Mouse (Mus musculus): ENCODE results near the gene Rab15.
"Not testable (repeated sequence)": the region's sequence is repeated elsewhere in the genome, so short reads cannot be mapped to it uniquely, and the experiment has no call there.

Rab15 gene

DNA sequence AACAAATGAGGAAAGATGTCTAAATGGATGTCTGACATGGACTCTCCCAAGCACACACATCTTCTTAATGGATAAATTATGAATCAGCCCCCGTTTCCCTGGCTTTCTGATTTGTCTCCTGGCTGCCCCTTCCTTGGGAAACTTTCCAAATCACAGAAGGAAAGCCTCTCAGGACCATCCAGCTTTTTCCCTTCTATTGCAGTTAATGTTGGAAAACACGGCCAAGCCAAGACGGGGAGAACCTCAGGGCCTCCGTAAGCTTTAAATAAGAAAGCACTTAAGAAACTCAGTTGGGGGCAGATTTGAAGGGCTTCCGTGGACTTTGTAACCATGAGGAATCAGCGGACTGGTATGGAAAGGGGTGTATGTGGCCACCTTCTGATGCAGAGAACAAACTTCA is 2.9 kb downstream of the Rab15 start:
- intact Hi-C loops (cut with DNase I) = no loop called here

DNA sequence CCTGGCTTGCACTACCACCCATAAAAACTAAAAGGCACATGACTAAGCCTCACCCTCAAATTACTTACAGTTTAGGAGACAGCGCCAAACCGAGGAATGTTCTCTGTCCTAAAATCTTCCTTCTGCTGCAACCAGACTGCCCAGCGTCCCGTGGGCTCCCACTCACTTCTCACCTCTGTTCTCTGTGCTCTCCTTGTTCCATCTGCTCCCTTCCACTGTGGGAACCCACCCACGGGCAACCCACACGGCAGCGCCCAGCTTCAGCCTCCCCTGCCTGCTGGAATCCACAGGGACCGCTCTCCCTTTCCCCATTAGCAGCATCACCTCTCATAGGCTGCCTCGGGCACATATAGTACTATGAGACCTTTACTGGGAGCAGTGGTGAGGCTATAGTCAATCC is 3.8 kb downstream of the Rab15 start:
- intact Hi-C loops (cut with DNase I) = no loop called here

DNA sequence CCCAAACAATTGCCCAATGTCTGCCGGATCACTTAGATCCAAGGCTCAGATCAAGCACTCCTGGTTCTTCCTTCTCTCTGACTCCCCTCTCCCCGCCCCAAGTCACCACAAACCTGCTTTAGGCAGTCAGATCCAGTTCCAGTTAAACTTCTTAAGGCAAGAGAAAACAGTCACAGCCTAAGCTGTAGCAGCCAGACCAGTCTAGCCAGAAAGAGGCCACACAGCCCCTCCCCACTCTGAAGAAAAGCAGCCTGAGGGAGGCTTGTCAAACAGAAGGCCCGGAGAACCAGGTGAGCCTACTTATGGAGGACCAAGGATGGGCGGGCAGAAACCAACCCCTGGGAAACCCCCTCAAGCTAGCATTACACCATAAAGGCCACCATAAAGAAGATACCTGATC is 4.6 kb downstream of the Rab15 start:
- intact Hi-C loops (cut with DNase I) = no loop called here

DNA sequence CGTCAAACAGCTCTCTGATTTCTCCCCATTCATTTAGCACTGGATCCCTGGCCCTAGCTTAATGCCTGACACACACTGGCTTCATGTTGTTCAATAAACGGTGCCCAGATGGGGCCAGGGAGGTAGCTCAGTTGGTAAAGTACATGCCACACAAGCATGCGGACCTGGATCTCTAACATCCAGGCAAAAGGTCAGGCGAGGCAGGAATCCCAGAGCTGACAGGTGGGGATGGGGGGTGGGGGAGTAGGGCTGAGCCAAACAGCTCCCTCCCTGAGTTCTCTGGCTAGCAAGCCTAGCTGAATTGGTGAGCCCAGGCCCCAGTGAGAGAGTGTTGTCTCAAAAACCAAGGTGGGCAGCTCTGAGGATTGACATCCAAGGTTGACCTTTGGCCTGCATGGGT is 5.5 kb downstream of the Rab15 start:
- intact Hi-C loops (cut with DNase I) = no loop called here

DNA sequence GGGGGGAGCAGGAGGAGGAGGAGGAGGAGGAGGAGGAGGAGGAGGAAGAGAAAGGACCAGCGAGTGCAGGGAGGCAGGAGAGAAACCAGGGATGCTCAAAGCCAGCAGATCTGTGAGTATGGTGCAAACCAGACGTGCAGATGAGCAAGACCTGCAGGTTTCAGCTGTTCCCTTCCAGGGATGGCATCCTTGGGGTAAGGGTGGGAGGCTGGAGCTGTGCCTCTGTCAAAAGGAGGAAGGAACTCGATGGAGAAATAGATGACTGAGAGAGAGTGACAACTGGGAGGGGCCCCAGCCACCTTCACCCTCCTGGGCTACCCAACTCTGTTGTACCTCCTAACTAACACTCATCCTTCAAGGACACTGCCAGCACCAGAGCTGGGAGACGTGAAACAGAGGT is 6.0 kb downstream of the Rab15 start:
- intact Hi-C loops (cut with DNase I) = no loop called here

DNA sequence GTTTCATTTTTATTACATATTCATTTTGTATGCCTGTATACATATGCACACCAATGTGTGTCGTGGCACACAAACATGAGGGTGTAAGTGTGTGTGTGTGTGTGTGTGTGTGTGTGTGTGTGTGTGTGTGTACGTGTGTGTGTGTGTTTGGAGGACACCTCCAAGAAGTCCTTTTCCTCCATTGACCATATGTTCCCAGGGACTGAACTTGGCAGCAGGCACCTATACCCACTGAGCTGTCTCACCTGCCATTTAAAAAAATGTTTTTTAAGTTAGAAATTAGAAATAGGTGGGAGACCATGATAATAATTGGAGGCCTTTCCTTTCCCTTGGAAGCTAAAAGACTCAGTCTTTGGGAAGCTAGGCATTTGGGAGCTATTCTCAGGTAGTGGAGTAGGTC is 8.6 kb downstream of the Rab15 start:
- intact Hi-C loops (cut with DNase I) = no loop called here

DNA sequence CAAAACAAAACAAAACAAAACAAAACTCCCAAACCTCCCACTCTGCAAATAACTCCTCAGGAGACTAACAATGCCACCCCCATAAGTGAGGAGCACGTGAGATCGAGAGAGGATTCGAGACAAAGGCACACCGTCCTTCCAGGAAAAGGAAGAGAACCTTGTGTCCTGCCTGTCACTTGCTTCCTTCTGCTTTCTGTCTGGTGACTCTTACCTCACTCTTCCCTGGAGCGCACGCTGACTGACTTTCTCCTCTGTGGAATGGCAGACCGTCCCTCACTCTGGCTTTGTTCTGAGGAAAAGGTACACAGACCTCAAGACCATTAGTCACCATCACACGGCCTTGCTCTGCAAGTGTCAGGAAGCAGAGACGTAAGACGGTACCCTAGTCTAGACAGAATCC is 9.2 kb downstream of the Rab15 start:
- intact Hi-C loops (cut with DNase I) = no loop called here

DNA sequence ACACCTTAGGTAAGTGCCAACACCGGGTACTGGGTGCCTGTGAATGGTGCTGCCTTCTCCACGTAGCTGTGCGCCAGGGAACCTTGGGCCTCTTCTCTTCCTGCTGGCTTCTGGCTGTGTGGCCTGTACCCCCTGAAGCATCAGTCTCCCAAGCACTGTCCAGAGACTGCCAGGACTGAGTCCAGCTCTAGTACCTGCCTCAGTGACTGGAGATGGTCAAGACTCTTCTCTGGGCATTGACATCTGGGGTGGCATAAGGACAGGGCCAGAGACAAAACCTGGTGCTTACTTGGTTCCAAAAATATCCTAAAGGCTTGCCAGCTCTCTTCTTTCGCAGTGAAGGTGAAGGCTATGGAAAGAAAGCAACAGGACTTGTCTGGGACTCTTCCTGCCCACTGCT is 11.7 kb downstream of the Rab15 start:
- intact Hi-C loops (cut with DNase I) = no loop called here

DNA sequence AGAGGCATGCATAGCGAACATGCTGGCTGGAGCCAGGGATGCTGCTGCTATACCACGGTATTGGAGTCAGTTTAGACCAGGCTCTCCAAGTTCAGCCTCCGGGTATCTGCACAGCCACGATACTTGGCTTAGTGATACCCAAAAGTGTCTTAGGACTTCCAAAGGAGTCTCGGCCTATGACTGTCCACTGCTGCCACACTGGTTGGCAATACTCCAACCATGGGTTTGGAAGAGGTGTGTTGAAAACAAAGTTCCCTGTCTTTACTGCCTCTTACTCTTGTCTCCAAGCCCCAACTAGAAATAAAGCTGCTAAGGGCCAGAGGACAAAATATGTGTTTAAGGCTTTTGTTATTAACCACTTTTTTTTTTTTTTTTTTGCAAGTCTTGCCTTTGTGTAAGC is 12.2 kb downstream of the Rab15 start:
- intact Hi-C loops (cut with DNase I) = no loop called here

DNA sequence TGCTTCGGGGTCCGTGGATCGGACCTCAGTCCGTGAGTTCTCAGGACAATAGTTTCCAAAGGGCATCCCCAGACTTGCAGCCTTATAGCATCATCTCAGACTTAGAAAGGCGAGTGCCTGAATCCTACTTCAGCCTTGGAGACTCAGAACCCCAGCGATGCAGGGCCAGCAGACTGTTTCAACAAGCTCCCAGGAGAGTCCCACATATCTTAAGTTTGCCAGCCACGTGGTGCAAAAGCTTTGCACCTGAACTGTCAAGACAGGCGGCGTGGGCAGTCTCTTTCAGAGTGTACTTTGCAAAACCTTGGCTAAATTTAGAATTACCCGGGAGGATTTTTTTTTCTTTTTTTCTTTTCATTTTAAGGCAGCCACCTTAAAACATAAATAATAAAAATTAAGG is 14.9 kb downstream of the Rab15 start:
- intact Hi-C loops (cut with DNase I) = loop anchor here (10.0 kb wide), 1 partner anchor 163 kb away; no protein-coding TSS in a partner anchor

DNA sequence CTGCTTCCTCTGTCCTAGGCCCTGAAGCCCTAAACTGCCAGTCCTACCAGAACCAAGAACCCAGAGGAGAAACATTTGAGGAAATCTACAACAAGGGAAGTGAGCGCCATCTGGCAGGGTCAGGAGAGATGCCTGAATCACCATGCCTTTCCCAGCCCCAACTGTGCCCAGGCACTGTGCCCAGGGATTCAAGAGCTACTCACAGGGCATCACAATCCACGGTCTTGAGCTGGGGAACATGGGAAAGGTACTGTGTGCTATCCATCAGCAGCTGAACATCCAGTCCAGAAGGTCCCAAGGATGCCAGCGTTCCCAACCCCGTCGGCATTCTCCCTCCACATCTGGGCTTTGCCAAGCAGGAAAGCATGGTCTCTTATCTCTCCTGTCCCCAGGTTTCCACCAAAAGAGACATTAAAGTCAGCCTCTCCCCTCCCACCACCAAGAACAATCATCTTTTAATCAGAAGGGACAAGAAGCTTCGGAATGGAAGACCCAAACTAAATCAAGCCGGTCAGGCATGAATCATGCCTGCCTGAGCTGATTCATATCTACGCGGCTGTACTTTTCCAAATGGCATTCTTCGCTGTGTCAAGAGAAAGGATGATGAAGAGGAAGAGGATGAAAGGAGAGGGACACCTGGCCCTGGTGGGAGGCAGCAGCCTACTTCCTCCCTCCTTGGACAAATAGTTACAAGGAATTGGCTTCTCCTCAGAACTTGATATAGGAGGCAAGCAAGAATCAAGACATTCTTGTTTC is 17.5 kb downstream of the Rab15 start:
- intact Hi-C loops (cut with DNase I) = loop anchor here (10.0 kb wide), 1 partner anchor 160 kb away; no protein-coding TSS in a partner anchor

DNA sequence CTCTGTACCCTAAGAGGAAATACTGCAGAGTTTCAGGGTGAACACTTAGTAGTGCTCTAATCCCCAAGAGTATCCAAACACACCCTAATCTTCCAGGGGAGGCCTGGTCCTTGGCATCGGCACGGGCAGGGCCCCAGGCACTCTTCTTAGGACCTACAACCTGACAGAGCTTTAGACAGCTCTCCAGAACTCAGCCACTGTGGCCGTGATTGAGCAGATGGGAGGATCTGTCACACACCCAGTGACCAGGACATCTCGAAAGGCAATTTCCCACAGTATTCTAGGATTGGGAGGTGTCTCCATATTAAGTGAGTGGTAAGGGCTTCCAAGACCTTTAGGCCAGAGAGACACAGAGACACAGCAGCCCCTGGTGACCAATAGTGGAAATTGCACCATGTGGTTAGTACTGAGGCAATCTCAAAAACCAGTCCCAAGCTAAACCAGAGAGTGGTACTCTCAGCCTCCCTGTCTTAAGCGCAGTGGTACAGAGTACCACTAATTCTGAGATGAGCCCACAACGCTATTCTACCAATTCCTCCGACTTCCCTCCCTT is 18.9 kb downstream of the Rab15 start:
- intact Hi-C loops (cut with DNase I) = loop anchor here (10.0 kb wide), 1 partner anchor 159 kb away; no protein-coding TSS in a partner anchor

DNA sequence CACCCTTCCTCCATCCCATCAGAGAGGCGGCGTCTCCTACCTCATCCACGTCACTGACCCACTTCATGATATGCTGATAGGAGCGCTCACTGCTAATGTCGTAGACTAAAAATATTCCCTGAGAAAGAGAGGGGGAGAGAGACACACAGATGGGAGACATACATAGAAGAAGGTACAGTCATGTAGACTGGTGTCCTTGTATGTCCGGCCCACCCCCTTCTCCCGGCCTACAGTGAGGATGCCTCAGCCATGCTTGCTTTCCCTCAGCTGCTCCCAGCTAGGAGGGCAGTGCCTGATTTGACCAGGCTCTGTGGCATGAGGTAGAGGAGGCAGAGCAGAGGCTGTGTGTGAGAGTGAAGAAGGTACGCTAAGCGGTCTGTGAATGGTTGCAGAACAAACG is 19.7 kb downstream of the Rab15 start:
- intact Hi-C loops (cut with DNase I) = loop anchor here (10.0 kb wide), 1 partner anchor 158 kb away; no protein-coding TSS in a partner anchor

DNA sequence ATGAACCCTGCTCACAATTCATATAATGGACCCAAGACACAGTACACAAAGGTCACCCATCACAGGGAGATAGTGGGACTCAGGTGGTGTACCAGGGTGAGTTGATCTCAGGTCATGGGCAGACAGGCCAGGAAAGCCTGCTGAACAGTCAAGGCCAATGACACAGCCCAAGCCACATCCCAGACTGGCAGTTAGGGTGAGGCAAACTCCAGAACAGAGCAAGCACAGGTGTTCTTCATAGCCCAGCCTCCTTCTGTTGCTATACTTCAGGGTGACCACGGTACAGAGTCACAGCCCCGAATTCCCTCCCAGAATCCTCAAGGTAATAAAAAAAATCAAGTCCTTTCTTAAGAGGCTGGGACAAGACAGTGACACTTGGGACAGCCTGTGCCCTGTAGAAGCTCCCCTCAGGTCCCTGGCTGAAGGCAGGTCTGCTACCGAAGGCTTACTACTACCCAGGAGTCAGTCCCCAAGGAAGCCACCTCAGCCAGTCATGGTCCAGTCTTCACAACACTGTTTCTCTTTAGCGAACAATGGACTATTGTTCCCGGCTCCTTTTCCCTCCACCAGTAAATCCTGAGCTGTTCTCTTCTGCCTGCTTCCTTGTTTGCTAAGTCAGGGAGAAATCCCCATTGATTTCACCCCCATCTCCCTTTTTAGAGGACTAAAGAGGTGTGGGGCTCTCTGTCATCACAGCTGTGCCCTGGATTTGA is 24.5 kb downstream of the Rab15 start:
- intact Hi-C loops (cut with DNase I) = no loop called here

DNA sequence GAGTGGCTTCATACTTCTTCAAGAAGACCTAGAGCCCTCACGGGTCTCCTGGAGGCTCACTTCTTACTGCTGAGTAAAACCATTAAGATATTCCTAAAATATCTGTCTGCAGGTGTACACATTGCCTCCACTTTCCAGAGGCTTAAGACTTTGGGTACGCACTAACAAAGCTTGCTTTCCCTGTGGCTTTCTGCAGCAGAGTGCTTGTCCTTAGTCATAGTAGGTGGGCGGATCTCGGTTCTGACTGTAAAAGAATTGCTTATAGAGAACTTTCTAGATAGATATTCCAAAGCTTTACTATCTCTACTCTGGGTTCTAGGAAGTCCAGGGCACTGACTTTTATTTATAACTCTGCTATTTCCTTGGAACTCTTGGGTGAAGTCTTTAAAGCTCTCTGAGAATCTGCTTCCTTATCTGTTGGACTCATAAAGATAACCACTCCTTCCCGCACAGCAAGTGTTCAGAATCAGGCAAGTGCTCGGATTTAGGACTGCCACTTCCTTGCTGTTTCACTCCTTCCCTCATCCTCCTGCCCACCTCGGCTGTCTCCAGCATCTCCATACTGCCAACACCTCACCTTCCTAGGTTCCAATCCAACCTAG is 25.7 kb downstream of the Rab15 start:
- intact Hi-C loops (cut with DNase I) = no loop called here

DNA sequence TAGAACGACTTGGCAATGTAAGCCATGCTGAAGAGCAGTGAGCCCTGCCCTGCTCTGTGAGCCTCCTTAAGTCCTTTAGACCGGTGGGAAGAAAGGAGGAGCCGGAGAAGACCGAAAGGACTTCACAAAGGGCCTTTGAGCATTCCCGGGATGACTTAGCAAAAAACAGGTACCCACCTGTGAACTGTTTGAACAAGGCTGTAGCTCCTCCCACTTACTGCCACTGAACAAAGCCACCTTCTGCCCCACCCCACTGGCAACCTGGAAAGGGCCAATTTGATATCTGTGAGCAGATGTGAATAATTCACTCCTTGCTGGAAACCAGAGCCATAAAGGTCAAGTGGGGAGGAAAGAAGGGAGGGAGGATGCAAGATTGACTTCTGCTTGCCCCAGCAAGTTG is 27.4 kb downstream of the Rab15 start, which contains the start of gene Gpx2:
Gene Gpx2, minus strand, starts transcription at position 205 of the 400 bp plus-strand sequence.
- intact Hi-C loops (cut with DNase I) = no loop called here

DNA sequence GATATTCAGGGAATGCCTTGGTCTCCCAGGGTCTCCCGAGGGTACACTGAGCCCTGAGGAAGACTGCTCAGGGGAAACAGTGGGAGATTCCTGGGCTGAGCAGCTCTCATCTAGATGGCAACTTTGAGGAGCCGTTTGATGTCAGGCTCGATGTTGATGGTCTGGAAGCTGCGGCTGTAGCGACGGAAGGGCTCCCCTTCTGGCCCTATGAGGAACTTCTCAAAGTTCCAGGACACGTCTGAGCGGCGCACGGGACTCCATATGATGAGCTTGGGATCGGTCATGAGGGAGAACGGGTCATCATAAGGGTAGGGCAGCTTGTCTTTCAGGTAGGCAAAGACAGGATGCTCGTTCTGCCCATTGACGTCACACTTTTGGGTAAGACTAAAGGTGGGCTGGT is 30.2 kb downstream of the Rab15 start:
- intact Hi-C loops (cut with DNase I) = not testable (repeated sequence)

DNA sequence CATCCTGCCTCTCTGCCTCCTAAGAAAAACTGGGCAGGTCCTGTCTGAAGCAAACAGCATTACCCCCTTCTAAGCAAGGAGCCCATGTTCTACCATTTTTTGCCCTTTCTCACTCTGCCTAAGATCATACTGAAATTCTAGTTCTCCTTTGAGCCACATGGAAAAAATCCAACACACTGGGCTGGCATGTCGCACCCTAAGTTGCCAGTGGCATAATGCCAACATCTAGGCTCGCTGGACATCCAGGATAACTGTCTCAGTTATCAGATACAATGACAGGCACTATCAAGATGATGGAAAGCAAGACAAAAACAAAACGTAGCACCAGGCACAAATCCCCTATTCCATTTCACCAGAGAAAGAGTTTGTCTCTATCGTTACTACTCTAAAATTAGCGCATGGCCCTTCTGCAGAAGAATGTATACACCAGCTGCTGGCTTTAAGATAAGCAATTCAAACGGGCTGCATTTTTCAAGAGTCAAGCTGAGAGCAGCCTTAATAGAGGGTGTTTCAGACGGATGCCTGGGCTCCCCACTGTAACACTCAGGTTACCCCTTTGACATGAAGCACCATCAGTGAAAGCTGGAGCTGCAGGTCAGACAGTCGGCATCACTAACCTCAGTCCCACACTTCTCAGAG is 32.1 kb downstream of the Rab15 start:
- intact Hi-C loops (cut with DNase I) = no loop called here

DNA sequence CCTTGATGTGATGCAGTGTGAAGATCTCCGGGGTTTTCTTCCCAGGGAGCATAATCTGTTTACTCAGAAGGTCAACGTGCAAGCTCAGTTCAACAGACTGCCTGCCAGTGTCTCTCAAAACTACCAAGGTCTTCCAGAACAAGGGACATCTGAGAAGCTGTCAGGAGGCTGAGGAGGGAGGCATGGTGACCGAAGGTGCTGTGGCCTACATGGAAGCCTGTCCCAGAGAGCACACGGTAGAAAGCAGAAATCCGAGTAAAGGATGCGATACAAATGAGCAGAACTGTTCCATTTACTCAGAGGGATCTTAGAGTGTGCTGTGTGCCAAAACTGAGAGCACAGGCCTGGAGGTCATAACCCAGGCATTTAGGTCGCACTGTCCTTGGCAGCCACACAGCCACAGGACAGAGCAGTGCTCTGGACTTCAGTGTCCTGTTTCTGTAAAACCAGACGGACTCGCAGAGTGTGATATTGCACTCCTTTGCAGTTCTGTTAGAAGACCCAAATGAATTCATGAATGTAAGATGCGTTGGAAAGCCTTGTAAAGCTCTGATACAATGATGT is 38.6 kb downstream of the Rab15 start:
- intact Hi-C loops (cut with DNase I) = no loop called here

DNA sequence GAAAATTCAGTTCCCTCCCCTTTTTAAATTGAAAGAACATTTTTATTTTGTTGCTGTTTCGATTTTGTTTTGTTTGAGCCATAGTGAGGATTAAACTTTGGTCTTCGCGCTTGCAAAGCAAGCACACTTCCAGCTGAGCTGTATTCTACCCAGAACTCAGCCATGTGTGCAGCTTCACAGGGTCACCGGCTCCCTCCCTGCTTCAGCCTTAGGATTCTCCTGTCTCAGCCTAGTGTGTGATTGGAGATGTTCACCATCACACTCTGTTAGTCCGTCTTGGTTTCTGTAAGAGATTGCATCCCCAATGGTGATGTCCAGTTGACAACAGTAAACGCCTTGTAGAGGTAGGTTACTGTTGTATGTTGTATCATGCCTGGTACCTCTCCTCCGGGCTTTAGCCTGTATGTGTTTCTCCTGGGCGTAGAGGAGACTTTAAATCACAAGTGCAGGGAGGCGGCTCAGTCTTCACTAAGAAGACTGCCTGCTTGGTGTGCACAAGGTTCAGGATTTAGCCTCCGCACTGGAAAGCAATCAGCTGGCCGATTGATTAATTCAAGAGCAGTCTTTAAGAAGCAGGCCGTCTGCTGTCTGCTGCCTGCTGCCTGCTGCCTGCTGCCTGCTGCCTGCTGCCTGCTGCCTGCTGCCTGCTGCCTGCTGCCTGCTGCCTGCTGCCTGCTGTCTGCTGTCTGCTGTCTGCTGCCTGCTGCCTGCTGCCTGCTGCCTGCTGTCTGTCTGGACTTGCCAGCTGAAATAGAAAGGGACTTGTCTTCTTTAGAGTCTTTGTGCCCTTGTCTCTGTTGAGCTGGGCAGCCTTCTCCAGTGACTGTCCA is 41.9 kb downstream of the Rab15 start:
- intact Hi-C loops (cut with DNase I) = no loop called here

Data from adrenal gland (tissue).